Mouse (Mus musculus) forebrain, embryonic 14.5 days (tissue): ENCODE results near the gene Kif23. TPM values are rescaled to one million over a fixed set of nuclear protein-coding genes. Genes with fewer than 3 reads are reported as not detected.

Source experiments
- ATAC-seq: fragments of 200-750 bp; cut with Nextera tagmentation; 2 replicates; pipeline ENCODE4 v1.8.0; 2017; ENCODE audit warnings: mild to moderate bottlenecking, moderate library complexity
- DNase-seq: peaks from one replicate; pipeline ENCODE4 v3.0.0-alpha.2; 2015; ENCODE audit warnings: low spot score
- H3K27ac ChIP-seq: fragments of 300-500 bp; sonication (generic); 2 replicates; pipeline ENCODE4 v1.5.1; 2014; ENCODE audit warnings: low read depth, mild to moderate bottlenecking, control low read depth, low read length, moderate library complexity
- H3K27me3 ChIP-seq: fragments of 300-500 bp; sonication (generic); replicated peaks from 2 replicates; pipeline ENCODE4 v1.6.1; 2014; ENCODE audit warnings: low read length, control low read depth, mixed read lengths; ENCODE audit not compliant: control insufficient read depth, insufficient read depth
- H3K36me3 ChIP-seq: fragments of 300-500 bp; sonication (generic); 2 replicates; pipeline ENCODE4 v1.6.1; 2014; ENCODE audit warnings: low read length, control low read depth; ENCODE audit not compliant: control insufficient read depth, insufficient read depth
- H3K4me1 ChIP-seq: fragments of 300-500 bp; sonication (generic); 2 replicates; pipeline ENCODE4 v1.6.1; 2014; ENCODE audit warnings: antibody characterized with exemption, low read length, control low read depth; ENCODE audit not compliant: control insufficient read depth, insufficient read depth
- H3K4me2 ChIP-seq: fragments of 300-500 bp; sonication (generic); 2 replicates; pipeline ENCODE4 v1.6.1; 2014; ENCODE audit warnings: mild to moderate bottlenecking, control low read depth, low read length
- H3K4me3 ChIP-seq: fragments of 300-500 bp; sonication (generic); 2 replicates; pipeline ENCODE4 v1.5.1; 2014; ENCODE audit warnings: low read depth, low read length, control low read depth
- H3K9ac ChIP-seq: fragments of 300-500 bp; sonication (generic); 2 replicates; pipeline ENCODE4 v1.6.1; 2014; ENCODE audit warnings: mild to moderate bottlenecking, low read length, control low read depth, moderate library complexity
- H3K9me3 ChIP-seq: fragments of 300-500 bp; sonication (generic); replicated peaks from 2 replicates; pipeline ENCODE4 v1.6.1; 2016; ENCODE audit warnings: low read length, control low read depth, mixed read lengths; ENCODE audit not compliant: control insufficient read depth
- WGBS: fragments of 180-500 bp; shearing (Covaris S2); extraction: QIAGEN DNeasy Blood & Tissue Kit; methylation state at CpG from one replicate; pipeline ENCODE4 v1.1.7; 2014; 5-methylcytosine and 5-hydroxymethylcytosine counted together
- polyA plus RNA-seq: library from polyadenylated mRNA; unstranded; fragments of >200 nt; fragmentation: Nextera tagmentation; extraction: Ambion mirVana; gene quantifications from 2 replicates; pipeline ENCODE4 v1.2.1, GENCODE M21; 2014

The Kif23 gene
- polyA plus RNA-seq, 1 experiment from 2014 or later: 49.6 TPM

DNA sequence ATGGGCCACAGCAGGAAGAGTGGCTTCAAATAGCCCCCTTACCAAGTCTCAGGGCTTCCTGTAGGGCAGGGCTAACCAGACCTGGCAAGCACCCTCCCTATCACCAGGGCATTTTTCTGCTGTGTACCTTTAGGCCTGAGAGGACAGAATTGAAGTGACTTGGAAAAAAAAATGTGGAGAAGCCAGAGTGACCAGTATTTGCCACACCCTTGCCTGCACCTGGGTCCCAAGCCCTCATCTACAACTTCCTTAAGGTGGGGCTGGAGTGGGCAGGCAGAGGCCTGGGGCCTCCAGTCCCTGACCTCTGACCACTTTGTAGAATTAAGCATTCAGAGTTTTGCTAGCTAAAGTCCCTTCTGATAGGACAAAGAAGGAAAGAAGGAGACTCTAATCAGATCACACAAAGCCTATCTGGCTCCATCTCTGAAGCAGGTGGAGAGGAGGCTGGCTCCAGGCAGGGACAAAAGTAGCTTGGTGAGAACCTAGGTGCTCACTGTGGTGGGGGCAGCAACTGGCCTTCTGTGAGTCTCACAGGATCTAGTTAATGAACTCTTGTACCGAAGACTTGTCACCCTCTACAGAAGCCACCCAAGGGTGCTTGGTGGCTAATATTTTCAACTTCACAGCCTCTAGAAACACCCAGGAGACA lies 13.5 kb upstream of the Kif23 start:
- 96% methylated on average over 1 of the region's 1 CpGs for WGBS
- Histone ChIP-seq H3K9ac (no peak overlapping the region), H3K27ac (no peak overlapping the region), H3K4me3 (no peak overlapping the region), H3K4me2 (no peak overlapping the region), H3K27me3 (no peaks in the 10 kb centered on the region), H3K36me3 (no peaks in the 10 kb centered on the region), H3K9me3 (no peaks in the 10 kb centered on the region), H3K4me1 (no peaks in the 10 kb centered on the region)
- ATAC-seq (no peak), DNase-seq (no peak)

DNA sequence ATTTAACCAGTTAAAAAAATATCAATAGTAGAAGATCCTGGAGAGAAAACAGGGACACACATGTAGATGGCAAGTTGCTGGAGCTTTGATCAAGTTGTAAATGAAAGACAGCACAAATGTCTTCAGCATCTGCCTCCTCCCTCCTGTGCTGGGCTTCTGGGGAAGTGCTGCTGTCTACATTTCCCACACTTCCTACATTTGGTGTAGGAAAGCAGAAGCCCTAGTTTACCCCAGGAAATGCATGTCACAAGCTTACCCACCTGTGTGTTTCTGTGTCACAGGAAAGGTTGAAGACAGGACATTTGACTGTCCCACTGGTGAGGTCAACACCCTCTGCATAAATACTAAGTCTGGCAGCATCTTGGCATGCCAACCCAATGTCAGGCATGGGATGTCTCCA lies 8.1 kb upstream of the Kif23 start:
- Histone ChIP-seq H3K27me3 (no peaks in the 10 kb centered on the region), H3K27ac (no peak overlapping the region), H3K9ac (no peak overlapping the region), H3K4me3 (no peak overlapping the region), H3K9me3 (no peaks in the 10 kb centered on the region), H3K36me3 (no peaks in the 10 kb centered on the region), H3K4me1 (no peaks in the 10 kb centered on the region), H3K4me2 (no peak overlapping the region)
- ATAC-seq (no peak), DNase-seq (no peak)

DNA sequence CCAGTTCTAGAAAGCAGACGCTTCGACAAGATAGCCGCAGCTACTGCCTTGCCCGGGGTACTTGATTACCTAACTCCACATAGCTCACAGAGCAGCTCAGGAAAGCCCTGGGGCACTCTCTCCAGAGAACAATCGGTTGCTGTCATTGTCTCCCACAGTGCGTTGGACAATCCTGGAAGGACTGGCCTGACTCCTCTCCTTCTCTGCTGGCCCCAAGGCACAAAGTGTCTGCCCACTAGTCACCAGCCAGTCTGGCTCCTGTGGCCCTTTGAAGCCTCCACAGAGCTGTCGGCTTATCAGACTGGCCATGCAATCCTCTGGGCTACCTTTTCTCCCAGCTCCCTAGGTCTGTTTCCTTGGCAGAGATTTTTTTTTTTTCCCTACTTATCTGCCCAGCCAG lies 5.7 kb upstream of the Kif23 start:
- H3K4me3 ChIP-seq: no peak overlapping the region
- peaks cover 5% of the 10 kb centered on the region; the same call in 1 of the 2 replicates for H3K4me1 ChIP-seq
- no peak overlapping the region for H3K27ac ChIP-seq
- no peak overlapping the region for H3K9ac ChIP-seq
- no peak overlapping the region for H3K4me2 ChIP-seq
- WGBS: 60% methylated on average over 7 of the region's 7 CpGs
- DNase-seq (no peak), ATAC-seq (no peak)
- no peaks in the 10 kb centered on the region for H3K36me3 ChIP-seq
- no peaks in the 10 kb centered on the region for H3K27me3 ChIP-seq
- no peaks in the 10 kb centered on the region for H3K9me3 ChIP-seq

DNA sequence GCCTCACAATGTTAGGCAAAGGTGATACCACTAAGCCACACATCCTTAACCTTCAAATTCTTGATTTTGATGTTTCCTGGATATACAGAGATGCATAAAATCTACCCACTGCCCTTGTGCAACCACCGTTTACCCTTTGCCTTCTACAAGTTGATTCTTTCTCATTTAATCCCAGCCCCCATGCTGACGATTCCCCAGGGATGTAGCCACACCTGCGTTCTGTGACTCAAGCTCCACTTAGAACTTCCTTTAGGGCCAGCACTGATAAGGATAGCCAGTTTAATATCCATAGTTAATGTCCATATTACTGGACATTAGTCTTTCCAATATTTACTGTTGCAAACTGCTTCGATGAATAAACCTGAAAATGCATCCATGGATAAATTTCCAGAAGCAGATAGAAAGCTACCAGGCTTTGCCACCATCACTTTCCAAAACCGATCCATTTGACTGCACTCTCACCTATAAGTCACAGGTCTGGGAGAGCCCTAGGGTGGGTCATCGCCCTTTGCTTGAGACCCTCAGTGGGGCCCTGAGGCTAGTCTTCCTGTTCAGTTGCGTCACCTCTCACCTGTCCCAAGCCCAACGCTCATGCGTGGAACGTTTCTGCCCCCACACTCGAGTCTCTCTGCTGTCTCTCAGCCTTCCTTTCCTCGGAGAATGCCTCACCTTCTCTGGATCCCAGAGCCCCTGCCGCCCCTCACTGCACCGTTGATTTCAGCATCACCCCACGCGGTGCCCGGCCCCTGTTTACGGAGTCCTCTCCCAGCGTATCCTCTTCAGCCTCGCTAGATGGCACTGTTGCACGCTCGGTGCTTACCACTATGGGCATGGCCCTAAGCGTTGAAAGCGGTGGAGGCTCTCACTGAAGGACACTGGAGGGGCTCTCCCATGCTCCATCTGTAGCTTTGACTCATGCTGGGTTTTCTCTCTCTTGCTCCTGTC lies 1.1 kb upstream of the Kif23 start:
- peaks cover 11% of the 10 kb centered on the region for H3K36me3 ChIP-seq
- H3K9ac ChIP-seq: peak overlapping the region; percentile 51; the same call in 1 of the 2 replicates
- ATAC-seq (peak; percentile 79), DNase-seq (peak; percentile 95)
- peaks cover 5% of the 10 kb centered on the region; the same call in 1 of the 2 replicates for H3K4me1 ChIP-seq
- WGBS: 6% methylated on average over 24 of the region's 24 CpGs
- H3K27ac ChIP-seq: peak overlapping the region; percentile 36; the same call in 1 of the 2 replicates
- no peaks in the 10 kb centered on the region for H3K9me3 ChIP-seq
- H3K4me3 ChIP-seq: peak overlapping the region; percentile 72
- H3K27me3 ChIP-seq: no peaks in the 10 kb centered on the region
- peak overlapping the region; percentile 93 for H3K4me2 ChIP-seq

DNA sequence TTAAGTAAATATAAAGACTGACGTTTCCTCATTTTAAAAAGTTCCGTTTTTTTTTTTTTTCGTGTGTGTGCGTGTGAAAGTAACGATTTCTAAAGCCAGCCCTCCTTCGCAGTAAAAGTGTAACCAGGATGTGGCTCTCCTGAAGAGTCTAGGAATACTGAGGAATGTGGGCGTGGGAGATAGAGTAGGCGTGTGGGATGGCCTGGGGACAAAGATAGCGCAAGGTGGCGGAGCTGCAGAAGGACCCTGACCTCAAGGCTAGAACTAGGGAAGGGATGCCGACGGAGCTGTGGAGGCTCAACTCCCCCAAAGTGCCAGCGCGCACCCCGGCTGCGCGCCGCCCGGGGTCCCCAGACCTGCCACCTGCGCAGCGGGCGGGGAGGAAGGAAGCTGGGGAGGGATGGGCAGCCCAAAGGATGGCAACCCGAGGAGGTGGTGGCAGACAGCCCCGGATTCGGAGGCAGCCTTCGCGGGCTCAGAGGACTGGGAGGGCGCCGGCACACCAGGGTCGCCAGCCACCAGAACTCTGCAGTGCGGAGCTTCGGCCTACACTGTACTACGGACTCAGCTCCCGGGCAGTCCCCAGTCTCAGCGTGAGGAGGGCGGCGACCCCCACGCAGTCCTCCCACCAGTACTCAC lies 482 bp downstream of the Kif23 start:
- peak; percentile 72 for ATAC-seq
- 0% methylated on average over 36 of the region's 38 CpGs for WGBS
- Histone ChIP-seq H3K27ac (peak overlapping the region; percentile 55; the same call in 1 of the 2 replicates), H3K4me3 (peak overlapping the region; percentile 72), H3K4me2 (peak overlapping the region; percentile 93), H3K9ac (peak overlapping the region; percentile 77), H3K27me3 (no peaks in the 10 kb centered on the region), H3K9me3 (no peaks in the 10 kb centered on the region), H3K36me3 (peaks cover 21% of the 10 kb centered on the region), H3K4me1 (peaks cover 5% of the 10 kb centered on the region; the same call in 1 of the 2 replicates)
- peak; percentile 33 for DNase-seq

DNA sequence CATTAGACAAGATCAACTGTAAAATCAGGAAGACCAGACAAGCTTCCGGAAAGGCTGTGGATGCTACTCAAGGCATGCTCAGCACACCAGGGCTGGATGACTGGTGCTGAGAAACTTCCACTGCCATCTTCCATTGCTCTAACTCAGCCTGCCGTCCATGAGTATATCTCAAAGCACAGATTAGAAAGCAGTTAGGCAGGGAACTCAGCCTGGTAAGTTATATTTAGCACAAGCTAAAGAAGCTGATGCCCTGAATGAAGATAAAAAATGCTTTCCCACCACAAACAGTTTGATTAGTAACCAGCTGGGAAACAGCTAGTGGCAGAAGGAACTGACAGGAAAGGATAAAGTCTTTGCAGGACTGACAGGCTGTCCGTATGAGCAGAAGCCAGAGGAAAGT lies 5.5 kb downstream of the Kif23 start:
- no peak for DNase-seq
- no peaks in the 10 kb centered on the region for H3K9me3 ChIP-seq
- 94% methylated on average over 3 of the region's 3 CpGs for WGBS
- H3K4me1 ChIP-seq: no peaks in the 10 kb centered on the region
- ATAC-seq: no peak
- no peaks in the 10 kb centered on the region for H3K27me3 ChIP-seq
- no peak overlapping the region for H3K4me2 ChIP-seq
- H3K9ac ChIP-seq: no peak overlapping the region
- H3K4me3 ChIP-seq: no peak overlapping the region
- H3K27ac ChIP-seq: no peak overlapping the region
- H3K36me3 ChIP-seq: peaks cover 54% of the 10 kb centered on the region

DNA sequence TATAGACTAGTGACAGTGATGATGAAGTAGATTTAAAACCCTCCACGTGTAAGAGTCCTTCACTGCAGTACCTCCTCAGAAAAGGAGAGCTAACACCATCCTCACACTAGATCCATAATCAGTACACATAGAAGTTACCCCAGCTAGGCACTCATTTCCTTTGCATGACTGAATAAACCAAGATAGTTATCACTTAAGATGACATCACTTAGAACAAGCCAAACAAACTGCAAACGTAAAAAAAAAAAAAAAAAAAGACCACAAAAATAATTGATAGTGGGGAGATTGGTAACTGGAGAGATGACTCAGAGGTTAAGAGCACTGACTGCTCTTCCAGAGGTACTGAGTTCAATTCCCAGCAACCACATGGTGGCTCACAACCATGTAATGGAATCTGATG lies 13.2 kb downstream of the Kif23 start:
- WGBS: 90% methylated on average over 2 of the region's 2 CpGs
- Histone ChIP-seq H3K4me1 (no peaks in the 10 kb centered on the region), H3K9ac (no peak overlapping the region), H3K36me3 (peaks cover 75% of the 10 kb centered on the region), H3K27me3 (no peaks in the 10 kb centered on the region), H3K4me2 (no peak overlapping the region), H3K27ac (no peak overlapping the region), H3K4me3 (no peak overlapping the region), H3K9me3 (no peaks in the 10 kb centered on the region)
- DNase-seq (no peak), ATAC-seq (no peak)

DNA sequence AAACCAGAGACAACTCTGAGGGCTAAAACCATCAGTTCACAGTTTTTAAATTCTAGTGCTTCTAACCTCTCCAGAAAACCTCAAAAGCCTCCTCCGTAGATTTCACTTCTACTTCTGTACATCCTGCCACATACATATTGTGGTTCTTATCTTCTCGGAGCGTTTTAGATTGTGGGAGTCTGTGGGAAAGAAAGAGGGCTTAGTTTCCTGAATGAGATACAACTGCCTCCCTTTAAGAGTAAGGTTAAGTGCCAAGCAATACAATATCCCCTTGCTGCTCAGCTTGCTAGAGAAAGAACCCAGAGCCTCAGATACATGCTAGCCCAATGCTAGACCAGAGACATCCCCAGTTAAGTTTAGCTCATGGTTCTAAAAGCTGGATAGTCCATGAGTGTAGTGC lies 14.6 kb downstream of the Kif23 start:
- 95% methylated on average over 3 of the region's 3 CpGs for WGBS
- H3K9ac ChIP-seq: no peak overlapping the region
- ATAC-seq: no peak
- no peak overlapping the region for H3K4me3 ChIP-seq
- DNase-seq: no peak
- no peaks in the 10 kb centered on the region for H3K4me1 ChIP-seq
- no peaks in the 10 kb centered on the region for H3K27me3 ChIP-seq
- peaks cover 77% of the 10 kb centered on the region for H3K36me3 ChIP-seq
- H3K9me3 ChIP-seq: no peaks in the 10 kb centered on the region
- H3K4me2 ChIP-seq: no peak overlapping the region
- no peak overlapping the region for H3K27ac ChIP-seq
